Mouse (Mus musculus) liver, embryonic 14.5 days (tissue): ENCODE data around the gene Gm26620. TPM values are rescaled to one million over a fixed set of nuclear protein-coding genes. Genes with fewer than 3 reads are reported as not detected.

Source experiments
- ATAC-seq: fragments of 200-750 bp; cut with Nextera tagmentation; 2 replicates; pipeline ENCODE4 v1.8.0; 2017; ENCODE audit warnings: moderate number of reproducible peaks, mild to moderate bottlenecking, moderate library complexity; ENCODE audit not compliant: insufficient read depth
- DNase-seq, 3 experiments: peaks; one replicate each; pipeline ENCODE4 v3.0.0-alpha.2; 2012 to 2013; ENCODE audit warnings: low read depth in 3 of 3, low spot score in 3 of 3
- H3K27ac ChIP-seq: fragments of 300-500 bp; sonication (generic); 2 replicates; pipeline ENCODE4 v1.5.1; 2014; ENCODE audit warnings: moderate library complexity, mild to moderate bottlenecking, control low read depth, inconsistent platforms
- H3K27me3 ChIP-seq: fragments of 300-500 bp; sonication (generic); 2 replicates; pipeline ENCODE4 v1.6.1; 2014; ENCODE audit warnings: mild to moderate bottlenecking, low read length, moderate library complexity; ENCODE audit not compliant: control insufficient read depth, insufficient read depth
- H3K36me3 ChIP-seq: fragments of 300-500 bp; sonication (generic); replicated peaks from 2 replicates; pipeline ENCODE4 v1.6.1; 2014; ENCODE audit warnings: low read depth; ENCODE audit not compliant: control insufficient read depth, insufficient read depth
- H3K4me1 ChIP-seq, 2 experiments: fragments of 200-500 bp in 1 of 2; fragments of 300-500 bp in 1 of 2; sonication (generic) in 1 of 2; replicated peaks; 2 replicates each; pipeline ENCODE4 v1.6.1; 2012 to 2014; ENCODE audit warnings: antibody characterized with exemption in 1 of 2, inconsistent platforms in 1 of 2, low read length in 1 of 2; ENCODE audit not compliant: control insufficient read depth in 2 of 2, insufficient read depth in 2 of 2
- H3K4me2 ChIP-seq: fragments of 300-500 bp; sonication (generic); 2 replicates; pipeline ENCODE4 v1.6.1; 2014; ENCODE audit warnings: low read depth, mild to moderate bottlenecking, control low read depth, moderate library complexity
- H3K4me3 ChIP-seq, 2 experiments: fragments of 200-500 bp in 1 of 2; fragments of 300-500 bp in 1 of 2; sonication (generic) in 1 of 2; 2 replicates each; pipeline ENCODE4 v1.5.1; 2012 to 2014; ENCODE audit warnings: low read depth in 2 of 2, low read length in 2 of 2, mild to moderate bottlenecking in 2 of 2, control low read depth in 1 of 2, inconsistent platforms in 1 of 2, moderate library complexity in 1 of 2; ENCODE audit not compliant: insufficient read depth in 1 of 2
- H3K9ac ChIP-seq: fragments of 300-500 bp; sonication (generic); replicated peaks from 2 replicates; pipeline ENCODE4 v1.6.1; 2014; ENCODE audit warnings: mild to moderate bottlenecking, control low read depth, moderate library complexity
- H3K9me3 ChIP-seq: fragments of 300-500 bp; sonication (generic); 2 replicates; pipeline ENCODE4 v1.6.1; 2016; ENCODE audit warnings: low read length, mixed read lengths; ENCODE audit not compliant: control insufficient read depth
- CTCF ChIP-seq: IDR thresholded peaks from 2 replicates; pipeline ENCODE4 v1.5.1; 2016; ENCODE audit warnings: antibody characterized with exemption, low read depth, control low read depth
- EP300 ChIP-seq: IDR thresholded peaks from 2 replicates; pipeline ENCODE4 v1.6.1; 2016; ENCODE audit warnings: antibody characterized with exemption, low read depth
- WGBS: fragments of 180-500 bp; shearing (Covaris S2); extraction: QIAGEN DNeasy Blood & Tissue Kit; methylation state at CpG from one replicate; pipeline ENCODE4 v1.1.7; 2014; ENCODE audit not compliant: insufficient replicate concordance; 5-methylcytosine and 5-hydroxymethylcytosine counted together
- polyA plus RNA-seq, 2 experiments: library from polyadenylated mRNA; depleted of rRNA in 1 of 2; stranded (reverse) in 1 of 2; unstranded in 1 of 2; fragments of >200 nt; fragmentation: Nextera tagmentation in 1 of 2; extraction: Ambion mirVana in 1 of 2; gene quantifications; 2 replicates each; pipeline versions ENCODE4 v1.2.1 to v1.2.3; 2012 to 2014

Gene Gm26620
- polyA plus RNA-seq, 2 experiments, result 0.26 to 0.38 TPM

GRCm38 (mm10) chr1:170900799-170901467 lies 16.1 kb downstream of the Gm26620 start:
- DNase-seq, result peak; percentile 41 to 51 (median 46)
- no peak overlapping the region for H3K9ac ChIP-seq
- 19% methylated on average over 10 of the region's 10 CpGs for WGBS

GRCm38 (mm10) chr1:170901536-170902238 lies 16.8 kb downstream of the Gm26620 start:
- Histone ChIP-seq H3K4me2 (peak overlapping the region; percentile 53), H3K9ac (no peak overlapping the region), H3K27ac (no peak overlapping the region), H3K27me3 (peaks cover 9% of the 10 kb centered on the region), H3K36me3 (no peaks in the 10 kb centered on the region), H3K4me1 (no peaks in the 10 kb centered on the region), H3K4me3 (no peak overlapping the region), H3K9me3 (no peaks in the 10 kb centered on the region)
- ATAC-seq (peak; percentile 60; the same call in 1 of the 2 replicates), DNase-seq (peak; percentile 66 to 74 (median 71))
- TF ChIP-seq EP300 (no peak), CTCF (peak; percentile 86)
- WGBS, result 31% methylated on average over 10 of the region's 10 CpGs

More at GRCm38 (mm10) chr1:170900799-170901467, 16.1 kb downstream of the Gm26620 start:
- no peak for TF ChIP-seq EP300
- peak; percentile 46; the same call in 1 of the 2 replicates for TF ChIP-seq CTCF
- Histone ChIP-seq H3K4me3 (peak overlapping the region in 1 of 2 experiments; percentile 13; a peak in 1 of 4 replicates), H3K4me2 (peak overlapping the region; percentile 53), H3K9me3 (no peaks in the 10 kb centered on the region), H3K36me3 (no peaks in the 10 kb centered on the region), H3K27ac (no peak overlapping the region), H3K27me3 (peaks cover 2% of the 10 kb centered on the region; the same call in 1 of the 2 replicates), H3K4me1 (no peaks in the 10 kb centered on the region)
- no peak for ATAC-seq

GRCm38 (mm10) chr1:170903485-170903884 lies 18.6 kb downstream of the Gm26620 start:
- H3K4me2 ChIP-seq, result no peak overlapping the region
- H3K27ac ChIP-seq, result no peak overlapping the region
- H3K9me3 ChIP-seq, result no peaks in the 10 kb centered on the region
- ATAC-seq (no peak), DNase-seq (no peak)
- H3K4me1 ChIP-seq, result no peaks in the 10 kb centered on the region
- no peaks in the 10 kb centered on the region for H3K36me3 ChIP-seq
- peaks cover 27% of the 10 kb centered on the region for H3K27me3 ChIP-seq
- no peak overlapping the region for H3K9ac ChIP-seq
- TF ChIP-seq EP300, result no peak
- TF ChIP-seq CTCF, result no peak
- H3K4me3 ChIP-seq, result no peak overlapping the region
- 32% methylated on average over 5 of the region's 5 CpGs for WGBS

GRCm38 (mm10) chr1:170907111-170907455 lies 22.2 kb downstream of the Gm26620 start:
- H3K9ac ChIP-seq, result no peak overlapping the region; the same call in 1 of the 2 replicates

More at GRCm38 (mm10) chr1:170907111-170907455, 22.2 kb downstream of the Gm26620 start:
- Histone ChIP-seq H3K4me2 (peak overlapping the region; percentile 50), H3K27ac (no peak overlapping the region), H3K4me1 (no peaks in the 10 kb centered on the region), H3K9me3 (no peaks in the 10 kb centered on the region), H3K36me3 (no peaks in the 10 kb centered on the region), H3K4me3 (no peak overlapping the region), H3K27me3 (peaks cover 37% of the 10 kb centered on the region)
- WGBS, result 27% methylated on average over 11 of the region's 11 CpGs
- no peak for TF ChIP-seq EP300
- no peak for TF ChIP-seq CTCF
- DNase-seq (no peak), ATAC-seq (no peak)
